Mouse (Mus musculus) cerebellum, adult 9-11 months (tissue): ENCODE measurements around the gene Elob.

ENCODE experiments used
- DNase-seq: peaks from one replicate; pipeline ENCODE4 v3.0.0; 2022

The Elob gene

DNA sequence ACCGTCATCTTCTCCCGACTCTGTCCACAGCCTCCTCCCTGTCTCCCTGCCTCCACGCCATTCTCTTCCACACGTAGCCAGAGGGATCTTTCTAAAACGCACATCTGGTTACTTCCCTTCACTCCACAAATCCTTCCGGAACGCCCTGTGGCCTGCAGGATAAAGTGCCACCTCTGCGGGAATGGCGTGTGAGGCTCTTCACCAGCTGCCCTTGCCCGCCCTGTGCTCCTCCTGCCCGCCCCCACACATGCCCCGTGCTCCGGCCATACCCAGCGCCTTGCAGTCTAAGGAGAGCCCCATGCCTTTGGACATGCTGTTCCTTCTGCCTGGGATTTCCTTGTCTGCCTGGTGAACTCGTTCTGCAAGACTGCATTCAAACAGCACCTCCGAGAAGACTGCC, 5.9 kb downstream of the Elob start:
- no peak for DNase-seq

DNA sequence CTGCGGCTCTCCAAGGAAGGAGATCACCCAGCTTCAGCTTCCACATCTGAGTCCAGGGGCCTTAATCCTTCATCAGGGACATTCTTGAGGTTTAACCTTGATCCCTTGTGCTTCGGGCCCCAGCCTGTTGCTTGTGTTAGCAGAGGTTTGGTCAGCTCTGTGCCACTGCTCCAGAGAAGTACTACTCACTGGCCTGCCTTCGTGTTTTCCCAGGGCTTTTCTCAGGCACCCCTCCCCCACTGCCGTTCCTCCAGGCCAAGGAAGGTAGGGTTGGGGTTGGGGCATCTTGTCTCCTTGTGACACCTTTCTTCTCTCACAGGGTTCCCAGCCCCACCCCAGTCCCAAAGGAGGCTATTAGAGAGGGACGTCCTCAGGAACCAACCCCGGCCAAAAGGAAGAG, 6.8 kb downstream of the Elob start:
- no peak for DNase-seq

DNA sequence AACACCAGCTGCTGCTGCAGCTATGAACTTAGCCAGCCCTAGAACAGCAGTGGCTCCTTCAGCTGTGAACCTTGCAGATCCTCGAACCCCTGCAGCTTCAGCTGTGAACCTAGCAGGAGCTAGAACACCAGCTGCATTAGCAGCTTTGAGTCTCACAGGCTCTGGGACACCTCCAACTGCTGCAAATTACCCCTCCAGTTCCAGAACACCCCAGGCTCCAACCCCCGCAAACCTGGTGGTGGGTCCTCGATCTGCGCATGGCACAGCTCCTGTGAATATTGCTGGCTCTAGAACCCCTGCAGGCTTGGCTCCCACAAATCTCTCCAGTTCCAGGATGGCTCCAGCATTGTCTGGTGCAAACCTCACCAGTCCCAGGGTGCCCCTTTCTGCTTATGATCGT, 8.2 kb downstream of the Elob start:
- no peak for DNase-seq

DNA sequence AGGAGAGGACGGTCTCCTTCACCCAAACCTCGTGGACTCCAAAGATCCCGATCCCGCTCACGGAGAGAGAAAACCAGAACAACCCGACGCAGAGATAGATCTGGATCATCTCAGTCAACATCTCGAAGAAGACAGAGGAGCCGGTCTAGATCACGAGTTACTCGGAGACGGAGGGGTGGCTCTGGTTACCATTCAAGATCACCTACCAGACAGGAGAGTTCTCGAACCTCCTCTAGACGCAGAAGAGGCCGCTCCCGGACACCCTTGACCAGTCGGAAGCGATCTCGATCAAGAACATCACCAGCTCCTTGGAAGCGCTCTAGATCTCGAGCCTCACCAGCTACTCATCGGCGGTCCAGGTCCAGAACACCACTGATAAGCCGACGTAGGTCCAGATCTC, 9.7 kb downstream of the Elob start:
- DNase-seq = no peak

DNA sequence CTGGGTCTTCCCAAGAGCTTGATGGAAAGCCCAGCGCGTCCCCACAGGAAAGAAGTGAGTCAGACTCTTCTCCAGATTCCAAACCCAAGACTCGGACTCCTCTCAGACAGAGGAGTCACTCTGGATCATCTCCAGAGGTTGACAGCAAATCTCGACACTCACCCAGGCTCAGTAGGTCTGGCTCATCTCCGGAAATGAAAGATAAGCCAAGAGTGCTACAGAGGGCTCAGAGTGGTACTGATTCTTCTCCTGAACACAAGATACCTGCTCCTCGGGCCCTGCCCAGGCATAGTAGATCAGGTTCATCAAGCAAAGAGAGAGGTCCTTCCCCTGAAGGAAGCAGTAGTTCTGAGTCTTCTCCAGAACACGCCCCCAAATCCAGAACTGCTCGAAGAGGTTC, 10.4 kb downstream of the Elob start:
- DNase-seq = no peak

DNA sequence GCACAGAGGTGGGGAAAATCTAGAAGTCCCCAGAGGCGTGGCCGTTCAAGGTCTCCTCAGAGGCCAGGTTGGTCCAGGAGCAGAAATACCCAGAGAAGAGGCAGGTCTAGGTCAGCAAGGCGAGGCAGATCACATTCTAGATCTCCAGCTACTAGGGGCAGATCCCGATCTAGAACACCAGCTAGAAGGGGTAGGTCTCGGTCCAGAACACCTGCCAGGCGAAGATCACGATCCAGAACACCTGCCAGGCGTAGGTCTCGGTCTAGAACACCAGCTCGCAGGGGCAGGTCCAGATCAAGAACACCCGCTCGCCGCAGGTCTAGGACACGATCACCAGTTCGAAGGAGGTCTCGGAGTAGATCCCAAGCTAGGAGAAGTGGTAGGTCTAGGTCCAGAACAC, 13.3 kb downstream of the Elob start:
- no peak for DNase-seq

DNA sequence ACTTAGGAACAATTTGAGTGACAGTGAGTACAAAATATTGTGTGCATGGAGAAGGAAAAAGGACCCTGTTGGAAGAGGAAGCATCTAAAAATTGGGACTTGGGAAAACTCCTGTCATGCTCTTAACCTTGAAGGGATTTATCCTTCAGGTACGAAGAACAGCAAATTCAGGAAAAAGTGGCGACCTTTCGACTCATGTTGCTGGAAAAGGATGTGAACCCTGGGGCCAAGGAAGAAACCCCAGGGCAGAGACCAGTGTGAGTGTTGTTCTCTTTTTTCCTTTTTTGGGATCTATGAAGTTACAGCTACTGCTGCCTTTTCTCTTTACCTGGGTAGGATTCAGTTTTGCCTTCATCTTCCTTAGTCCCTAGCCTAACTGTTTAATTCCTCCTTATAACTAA, 21.0 kb downstream of the Elob start:
- DNase-seq = no peak

DNA sequence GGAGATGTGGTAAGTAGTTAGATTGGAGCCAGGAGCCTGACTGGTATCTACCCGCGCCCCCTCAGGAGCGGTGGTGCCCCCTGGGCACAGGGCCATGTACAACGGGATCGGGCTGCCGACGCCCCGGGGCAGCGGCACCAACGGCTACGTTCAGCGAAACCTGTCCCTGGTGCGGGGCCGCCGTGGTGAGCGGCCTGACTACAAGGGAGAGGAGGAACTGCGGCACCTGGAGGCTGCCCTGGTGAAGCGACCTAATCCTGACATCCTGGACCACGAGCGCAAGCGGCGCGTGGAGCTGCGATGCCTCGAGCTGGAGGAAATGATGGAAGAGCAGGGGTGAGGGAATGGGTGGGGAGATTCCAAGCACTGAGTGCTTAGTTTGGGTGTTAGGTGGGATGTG, 22.1 kb downstream of the Elob start:
- DNase-seq = peak; percentile 68

DNA sequence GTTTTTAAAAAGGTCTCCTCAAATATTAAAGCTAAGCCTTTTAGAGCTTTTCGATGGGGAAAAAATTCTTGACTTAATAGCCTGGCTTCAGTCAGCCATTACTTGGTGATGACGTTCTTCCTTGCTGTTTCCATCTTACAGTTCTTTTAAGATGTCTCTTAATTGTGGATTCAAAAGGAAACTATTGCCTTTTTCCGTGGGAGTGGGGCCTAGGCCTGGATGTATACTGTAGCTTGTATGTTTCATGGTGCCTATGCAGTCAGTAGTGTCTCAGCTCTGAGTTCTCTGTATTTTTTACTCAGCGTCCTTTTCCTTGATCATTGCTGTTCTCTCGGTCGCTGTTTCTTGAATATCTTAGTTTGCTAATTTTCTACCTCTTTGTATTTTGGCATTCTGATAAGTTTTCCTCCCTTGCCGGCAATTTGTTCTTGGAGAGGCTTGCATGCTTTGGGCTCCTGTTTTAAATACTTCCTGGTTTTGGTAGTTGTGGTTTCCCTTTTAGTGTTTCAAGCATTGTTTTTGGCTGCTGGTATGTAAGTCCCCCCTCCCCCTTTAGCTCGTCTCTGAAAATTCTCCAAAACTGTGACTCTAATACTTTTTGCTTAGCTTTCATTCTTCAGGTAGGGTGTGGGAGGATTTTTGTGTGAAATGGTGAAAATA, 24.4 kb downstream of the Elob start:
- no peak for DNase-seq

DNA sequence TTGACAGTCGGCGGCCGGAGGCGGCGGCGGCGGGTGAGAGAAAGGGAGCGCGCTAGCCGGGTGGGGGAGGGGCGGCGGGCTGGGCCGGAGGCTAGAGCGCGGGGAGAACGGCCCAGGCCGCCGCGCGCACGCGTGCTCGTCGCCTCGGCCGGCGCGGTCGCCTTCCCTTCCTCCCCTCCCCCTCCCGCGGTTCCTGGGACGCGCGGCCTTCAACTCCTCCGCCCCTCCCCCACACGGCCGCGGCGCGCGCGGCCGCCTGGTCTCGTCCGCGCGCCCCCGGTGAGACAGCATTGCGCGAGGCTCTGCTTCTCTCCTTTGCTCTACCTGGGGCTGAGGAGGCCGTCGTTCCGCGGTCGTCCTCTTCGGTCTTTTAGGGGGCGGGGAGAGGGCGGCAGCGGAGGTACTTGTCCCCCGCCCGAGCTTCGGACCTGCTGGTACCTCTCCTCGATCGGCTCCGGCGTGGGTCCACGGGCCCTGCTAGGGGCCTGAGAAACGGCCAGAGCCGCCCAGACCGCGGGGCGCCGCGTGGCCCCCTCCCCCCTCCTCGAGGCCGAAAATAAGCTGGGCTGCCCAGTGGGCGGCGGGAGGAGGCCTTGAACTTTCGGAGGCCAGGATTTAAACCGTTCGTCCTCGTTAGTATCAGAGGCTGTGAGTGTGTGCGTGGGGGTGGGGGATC, 25.4 kb downstream of the Elob start:
- DNase-seq = peak; percentile 87

DNA sequence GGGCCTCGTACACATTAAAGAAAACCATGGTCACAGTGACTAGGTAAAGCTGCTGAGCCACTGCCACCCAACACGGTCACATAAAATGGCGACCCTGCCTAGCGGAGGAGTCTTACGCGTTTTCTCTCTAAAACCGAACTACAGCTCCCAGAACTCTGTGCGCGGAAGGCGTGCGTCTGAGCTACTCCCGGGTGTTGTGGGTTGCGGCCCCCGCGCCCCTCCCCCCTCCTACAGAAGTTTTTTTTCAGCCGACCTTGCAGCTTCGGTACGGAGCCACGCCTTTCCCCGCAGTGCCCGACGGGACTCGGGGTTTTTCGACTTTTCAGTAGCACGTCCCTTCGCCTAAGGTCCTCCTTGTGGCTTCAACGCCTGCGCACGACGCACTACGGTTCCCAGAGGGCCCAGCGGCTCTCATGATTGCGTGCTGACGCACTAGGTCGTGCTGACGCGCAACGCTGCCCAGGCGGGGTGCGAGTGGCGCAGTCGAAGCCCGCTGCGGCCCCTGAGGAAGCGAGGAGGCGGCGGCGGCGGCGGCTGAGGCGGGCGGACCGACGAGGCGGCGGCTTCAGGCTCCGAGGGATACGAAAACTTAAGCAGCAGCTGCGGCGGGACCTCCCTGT, 26.1 kb downstream of the Elob start:
- DNase-seq = peak; percentile 100

DNA sequence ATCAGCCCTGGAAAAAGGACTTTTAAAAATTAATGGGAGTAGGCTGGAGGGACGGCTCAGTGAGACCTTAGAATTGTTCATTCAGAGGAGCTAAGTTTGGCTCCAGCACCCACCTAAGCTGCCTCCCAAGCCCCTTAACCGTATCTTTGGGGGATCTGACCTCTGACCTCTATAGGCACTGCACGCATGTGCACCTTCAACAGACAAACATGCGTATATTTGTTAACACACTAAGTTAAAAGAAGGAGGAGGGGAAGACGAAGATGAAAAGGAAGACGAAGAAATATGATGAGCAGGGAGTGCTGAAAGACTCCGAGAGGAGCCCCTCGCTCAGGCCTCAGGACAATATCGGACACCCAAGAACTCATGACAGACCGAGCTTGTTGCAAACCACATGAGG, 27.3 kb downstream of the Elob start:
- DNase-seq = peak; percentile 68

DNA sequence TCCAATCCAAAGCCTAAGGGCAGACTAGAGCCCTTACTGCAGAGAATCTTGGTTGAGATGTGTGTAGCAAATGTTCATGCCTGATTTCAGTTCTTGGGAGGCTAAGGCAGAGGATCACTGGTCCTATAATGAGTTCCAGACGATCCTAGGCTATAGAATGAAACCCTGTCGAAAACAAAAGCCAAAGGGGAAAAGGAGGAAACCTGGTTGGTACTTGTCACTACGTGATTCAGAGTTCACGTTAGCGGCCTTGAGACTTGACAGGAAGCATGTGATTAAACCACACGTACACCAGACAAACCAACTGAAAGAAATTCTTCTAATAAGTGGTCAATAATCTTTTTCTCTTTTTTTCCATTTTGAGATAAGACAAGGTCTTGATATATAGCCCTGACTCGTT, 31.6 kb downstream of the Elob start:
- DNase-seq = no peak

DNA sequence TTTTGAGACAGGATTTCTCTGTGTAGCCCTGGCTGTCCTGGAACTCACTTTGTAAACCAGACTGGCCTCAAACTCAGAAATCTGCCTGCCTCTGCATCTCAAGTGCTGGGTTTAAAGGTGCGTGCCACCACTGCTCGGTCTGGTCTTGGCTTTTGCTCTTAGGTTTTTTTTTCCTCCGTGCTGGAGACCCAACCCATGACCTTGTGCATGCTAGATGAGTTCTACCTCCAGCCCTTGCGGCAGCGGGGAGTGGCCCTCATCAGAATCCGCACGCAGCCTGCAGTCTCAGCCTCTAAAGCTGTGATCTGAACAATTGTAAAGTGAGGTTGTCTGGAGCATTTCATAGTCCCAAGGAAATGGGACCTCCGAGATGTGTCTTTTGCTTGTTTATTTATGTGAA, 33.6 kb downstream of the Elob start:
- DNase-seq = peak; percentile 11

DNA sequence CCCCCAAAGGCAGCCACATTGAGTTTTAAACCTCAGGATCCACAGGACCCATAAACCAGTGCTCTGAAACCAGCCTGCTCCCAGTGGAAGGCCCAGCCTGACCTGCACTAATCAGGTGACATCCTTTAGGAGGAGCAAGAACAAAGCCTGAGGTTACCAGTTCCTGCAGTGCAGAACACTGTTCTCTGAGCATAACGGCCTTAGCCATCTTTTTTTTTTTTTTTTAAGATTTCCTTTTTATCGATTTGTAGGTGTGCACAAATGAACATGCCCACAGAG, 37.9 kb downstream of the Elob start:
- no peak for DNase-seq

DNA sequence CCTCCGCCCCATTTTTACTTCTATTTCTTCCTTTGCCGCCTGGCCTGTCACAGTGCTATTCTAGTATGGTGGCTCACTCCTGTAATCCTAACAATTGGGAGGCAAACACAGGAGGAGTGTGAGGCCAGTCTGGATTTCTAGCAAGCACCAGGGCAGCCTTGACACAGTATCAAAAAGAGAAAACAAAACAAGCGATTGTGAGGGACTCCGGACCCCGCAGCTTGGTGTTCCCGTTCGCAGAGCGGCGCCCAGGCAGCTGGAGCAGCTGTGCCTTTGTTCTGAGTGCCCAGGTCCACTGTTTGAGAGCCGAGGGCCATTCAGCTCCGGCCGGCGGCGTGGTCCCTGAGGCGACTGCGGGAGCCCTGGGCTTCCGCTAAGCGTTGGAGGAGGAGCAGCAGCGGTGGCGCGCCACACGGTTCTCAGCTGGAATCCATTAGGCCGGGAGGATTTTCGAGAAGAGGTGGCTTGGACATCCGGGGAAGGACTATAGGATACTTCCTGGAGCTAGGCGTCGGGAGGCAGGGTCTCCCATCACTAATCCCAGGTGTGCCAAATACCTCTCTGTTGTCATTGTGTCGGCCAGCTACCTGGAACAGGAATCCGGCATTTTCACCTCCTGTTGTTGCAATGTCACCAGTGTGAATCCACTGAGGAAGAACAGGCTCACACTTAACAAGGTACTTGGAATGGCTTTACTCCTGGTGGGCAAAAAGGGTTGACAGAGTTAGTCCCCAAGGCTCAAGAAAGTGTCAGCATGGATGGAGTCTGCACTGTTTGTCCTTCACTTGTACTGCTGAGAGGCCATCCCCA, 38.5 kb downstream of the Elob start, which contains the start of gene Srrm2:
Srrm2 (plus strand) TSS at position 264 of the 810 bp plus-strand sequence.
- DNase-seq = peak; percentile 70

DNA sequence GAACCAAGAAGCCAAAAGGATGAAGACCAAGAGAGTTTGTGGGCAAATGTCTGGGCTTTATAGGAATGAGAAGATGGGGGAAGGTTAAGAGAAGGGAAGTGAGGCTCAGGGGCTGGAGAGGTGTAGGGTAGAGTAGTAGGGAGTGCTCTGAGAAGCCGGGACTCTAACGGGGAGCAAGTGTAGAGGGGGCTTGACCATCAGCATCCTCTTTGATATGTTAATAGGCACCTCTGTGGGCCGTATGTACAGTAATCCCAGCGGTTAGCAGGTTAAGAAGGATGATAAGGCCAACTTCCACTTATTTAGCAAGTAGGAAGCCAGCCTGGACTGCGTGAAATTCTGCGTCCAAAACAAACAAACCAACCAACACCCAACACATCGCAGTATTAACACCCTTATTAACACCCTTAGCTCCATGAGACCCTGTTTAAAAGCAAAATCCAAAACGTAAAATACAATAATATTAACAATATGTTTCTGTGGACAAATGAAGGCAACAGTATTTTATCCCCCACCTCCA, 39.1 kb downstream of the Elob start:
- DNase-seq = no peak

DNA sequence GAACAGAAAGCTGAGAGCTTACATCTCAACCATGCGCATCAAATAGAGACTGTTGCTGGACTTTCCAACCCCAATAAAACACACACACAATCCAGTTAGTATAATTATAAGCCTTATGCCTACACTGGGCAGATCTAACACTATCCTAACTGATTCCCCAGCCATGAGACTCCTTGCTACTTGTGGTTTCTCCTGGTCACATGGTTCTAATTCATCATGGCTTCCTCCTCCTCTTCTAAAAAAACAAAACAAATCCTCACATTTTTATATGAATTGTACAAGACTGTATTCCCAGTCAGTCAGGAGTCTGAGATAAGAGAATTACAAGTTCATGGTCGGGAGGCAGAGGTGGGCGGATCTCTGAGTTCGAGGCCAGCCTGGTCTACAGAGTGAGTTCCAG, 40.0 kb downstream of the Elob start:
- no peak for DNase-seq

DNA sequence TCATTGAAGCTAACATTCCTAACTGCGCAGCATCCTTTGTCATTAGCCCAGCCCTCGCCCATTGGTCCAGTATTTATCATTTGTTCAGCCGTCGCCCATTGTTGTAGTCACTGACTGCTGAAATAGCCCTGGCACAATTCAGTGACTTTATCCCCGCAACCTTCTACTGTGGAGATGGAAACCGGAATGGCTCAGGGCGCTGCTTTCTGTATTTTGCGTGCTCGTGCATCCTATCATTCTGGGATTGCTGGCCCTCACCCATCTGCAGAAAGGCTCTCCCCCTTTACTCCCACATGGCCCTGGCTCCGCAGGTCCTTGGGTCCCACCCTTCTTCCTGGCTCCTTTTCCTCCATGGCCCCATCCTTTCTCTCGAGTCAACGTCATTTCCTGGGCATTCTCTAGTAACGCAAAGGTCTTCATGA, 42.4 kb downstream of the Elob start:
- DNase-seq = peak; percentile 83

DNA sequence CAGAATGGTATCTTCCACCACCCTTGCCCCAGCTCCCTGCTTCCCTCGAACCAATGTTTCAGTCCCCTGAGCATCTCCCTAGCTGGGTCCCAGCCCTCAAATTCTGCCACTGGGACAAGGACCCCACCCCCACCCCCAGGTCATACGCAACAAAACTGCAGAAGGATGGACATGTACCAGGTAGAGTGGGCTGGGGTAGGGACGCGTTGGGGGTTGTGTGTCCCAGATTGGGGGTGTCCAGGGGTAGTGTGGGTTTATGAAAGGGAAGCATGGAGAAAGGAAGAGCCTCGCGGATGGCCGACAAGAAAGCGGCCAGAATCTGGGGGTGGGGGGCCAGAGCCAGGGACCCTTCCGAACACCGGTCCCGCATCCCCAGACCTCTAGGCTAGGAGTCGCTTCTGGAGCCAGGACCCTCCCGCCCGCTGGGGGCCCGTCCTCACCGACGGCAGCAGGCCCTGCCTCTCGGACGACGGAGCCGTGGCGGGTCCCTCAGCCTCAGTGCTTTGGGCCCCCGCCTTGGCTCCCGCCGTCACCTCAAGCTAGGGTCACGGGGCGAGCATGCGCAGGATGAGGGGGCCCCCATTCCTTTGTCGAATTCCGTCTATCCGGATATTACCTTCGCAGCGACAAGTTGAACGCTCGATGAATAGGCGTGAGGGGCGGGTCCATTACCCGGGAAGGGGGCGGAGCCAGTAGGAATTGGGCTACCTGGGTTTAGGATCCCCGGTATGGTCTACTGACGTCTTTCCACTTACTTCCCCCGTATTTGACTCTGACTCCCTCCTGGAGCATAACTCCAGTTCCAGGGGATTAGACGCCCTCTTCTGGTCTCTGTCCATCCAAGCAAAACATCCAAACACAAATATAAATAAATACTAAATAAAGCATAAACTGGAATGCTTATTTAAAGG, 43.1 kb downstream of the Elob start, which contains the start of gene Flywch2:
Flywch2 (minus strand) TSS at position 521 of the 911 bp plus-strand sequence.
- DNase-seq = peak; percentile 98

DNA sequence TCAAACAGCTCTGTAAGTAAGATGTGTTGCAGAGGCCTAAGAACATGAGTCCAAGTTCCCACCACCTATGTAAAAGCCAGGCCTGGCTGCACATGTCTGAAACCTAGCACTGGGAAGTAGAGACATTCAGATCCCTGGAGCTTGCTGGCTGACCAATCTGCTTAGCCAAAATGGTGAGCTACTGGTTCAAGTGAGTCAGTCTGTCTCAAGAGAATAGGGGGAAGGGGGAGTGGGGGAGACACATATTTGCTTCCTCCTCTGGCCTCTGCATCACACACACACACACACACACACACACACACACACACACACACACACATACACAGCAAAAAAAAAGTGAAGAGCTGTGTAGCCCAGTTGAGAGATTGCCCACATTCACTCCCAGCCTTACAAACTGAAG, 45.6 kb downstream of the Elob start:
- DNase-seq = no peak

DNA sequence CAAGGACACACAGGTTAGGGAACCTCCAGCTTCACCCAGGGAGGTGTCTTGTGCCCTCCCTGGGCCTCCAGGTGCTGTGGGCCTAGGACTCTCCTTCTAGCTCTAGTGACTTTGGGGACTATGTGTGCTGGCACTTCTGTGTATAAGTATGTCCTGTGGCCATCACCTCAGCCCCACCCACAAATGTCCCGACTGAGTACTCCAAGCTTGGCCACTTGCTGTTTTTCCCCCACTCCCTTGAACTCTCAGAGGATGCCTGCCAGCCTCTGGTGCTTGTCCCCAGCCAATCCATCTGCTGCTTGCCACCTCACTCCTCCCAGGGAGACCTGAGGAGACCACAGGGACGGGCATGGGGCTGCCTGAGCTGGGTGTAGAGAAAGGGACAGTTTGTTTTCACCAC, 50.5 kb downstream of the Elob start:
- DNase-seq = no peak
